Mouse (Mus musculus) inflammation-experienced regulatory T-cells, adult 16 weeks (primary cell): ENCODE results near the gene Zfp768. TPM values are rescaled to one million over a fixed set of nuclear protein-coding genes. Genes with fewer than 3 reads are reported as not detected.

ENCODE experiments used
- polyA plus RNA-seq: library from polyadenylated mRNA; unstranded; fragments of 100-300 nt; shearing (Covaris generic); gene quantifications from one replicate; pipeline ENCODE4 v1.2.1, GENCODE M21; 2017

The Zfp768 gene
- 0.49 TPM for polyA plus RNA-seq

DNA sequence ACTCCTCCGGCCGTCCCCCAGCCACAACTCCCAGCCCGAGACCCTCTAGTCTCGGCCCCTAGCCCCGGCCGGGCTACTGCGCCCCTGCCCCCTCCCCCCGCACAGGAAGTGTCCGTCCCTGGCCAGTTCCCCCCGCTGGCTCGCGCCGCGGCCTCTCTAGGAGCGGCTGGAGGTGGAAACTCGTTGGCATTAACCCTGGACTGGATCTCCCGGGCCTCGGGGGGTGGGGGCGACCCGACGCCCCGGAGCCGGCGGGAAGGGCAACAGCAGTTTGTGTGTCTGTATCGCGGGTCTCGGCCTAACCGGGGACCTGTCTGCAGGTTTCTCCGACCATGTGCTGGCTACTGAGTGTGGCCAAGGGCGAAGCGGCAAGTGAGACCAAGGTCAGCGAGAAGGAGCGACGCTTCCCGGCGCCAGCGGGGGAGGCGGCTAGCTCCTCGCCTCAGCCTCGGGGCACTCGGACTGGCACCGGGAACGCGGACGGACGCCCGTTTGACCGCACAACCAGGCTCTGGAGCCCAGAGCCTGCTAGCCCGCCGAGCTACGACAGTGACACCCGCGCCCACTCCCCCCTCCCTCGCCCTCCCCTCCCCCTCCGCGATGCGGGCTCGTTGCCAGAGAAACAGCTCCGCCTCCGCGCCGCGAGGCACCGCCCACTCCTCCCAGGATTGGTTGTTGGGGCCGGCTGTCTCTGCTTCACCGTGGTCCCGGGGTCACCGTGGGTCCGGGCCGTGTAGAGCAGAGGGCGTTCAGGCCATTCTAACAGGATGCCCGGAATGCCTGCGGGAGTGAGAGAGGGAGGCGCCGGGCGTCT, at the start of gene Zfp768:
TSS of gene Zfp768 (minus strand) at position 78 of the 814 bp plus-strand sequence.

GRCm38 (mm10) chr7:127393157-127393943, 48.0 kb upstream of the Zfp768 start, which contains the start of gene E430018J23Rik:
E430018J23Rik (minus strand) TSS chr7:127393629.

DNA sequence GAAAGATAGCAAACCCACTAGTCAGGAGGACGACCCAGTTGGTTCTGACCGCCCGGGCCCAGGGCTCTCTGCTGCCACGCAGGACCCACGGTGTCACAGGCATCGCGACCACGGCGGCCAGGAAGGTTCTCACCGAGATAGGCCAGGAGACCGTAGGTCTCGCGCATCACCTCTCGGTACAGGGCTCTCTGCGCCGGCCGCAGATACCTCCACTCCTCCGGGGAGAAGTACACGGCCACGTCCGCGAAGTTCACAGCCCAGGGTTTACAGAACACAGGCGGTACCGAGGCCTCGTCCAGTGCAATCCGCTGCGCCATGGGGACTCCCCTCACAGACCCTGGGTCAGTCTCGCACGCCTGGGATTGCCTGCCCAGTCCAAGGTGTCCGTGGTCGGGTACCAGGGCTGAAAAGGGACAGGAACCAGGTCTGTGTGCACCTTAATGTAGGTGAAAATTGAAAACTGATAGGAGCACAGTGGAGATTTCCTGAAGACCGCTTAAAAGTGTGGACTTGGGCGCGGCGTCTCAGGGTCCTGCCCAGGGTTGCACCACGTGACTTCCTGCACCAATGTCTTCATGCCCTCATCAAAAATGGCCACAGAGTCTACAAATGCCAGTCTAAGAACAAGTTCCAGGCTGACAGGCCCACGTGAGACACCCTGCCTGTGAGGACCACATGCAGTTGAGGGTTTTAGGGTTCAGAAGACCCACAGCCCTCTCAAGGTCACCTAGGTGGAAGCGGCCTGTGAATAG, 41.4 kb upstream of the Zfp768 start, which contains the start of gene 9130019O22Rik:
TSS of gene 9130019O22Rik (minus strand) at position 526 of the 752 bp plus-strand sequence.

DNA sequence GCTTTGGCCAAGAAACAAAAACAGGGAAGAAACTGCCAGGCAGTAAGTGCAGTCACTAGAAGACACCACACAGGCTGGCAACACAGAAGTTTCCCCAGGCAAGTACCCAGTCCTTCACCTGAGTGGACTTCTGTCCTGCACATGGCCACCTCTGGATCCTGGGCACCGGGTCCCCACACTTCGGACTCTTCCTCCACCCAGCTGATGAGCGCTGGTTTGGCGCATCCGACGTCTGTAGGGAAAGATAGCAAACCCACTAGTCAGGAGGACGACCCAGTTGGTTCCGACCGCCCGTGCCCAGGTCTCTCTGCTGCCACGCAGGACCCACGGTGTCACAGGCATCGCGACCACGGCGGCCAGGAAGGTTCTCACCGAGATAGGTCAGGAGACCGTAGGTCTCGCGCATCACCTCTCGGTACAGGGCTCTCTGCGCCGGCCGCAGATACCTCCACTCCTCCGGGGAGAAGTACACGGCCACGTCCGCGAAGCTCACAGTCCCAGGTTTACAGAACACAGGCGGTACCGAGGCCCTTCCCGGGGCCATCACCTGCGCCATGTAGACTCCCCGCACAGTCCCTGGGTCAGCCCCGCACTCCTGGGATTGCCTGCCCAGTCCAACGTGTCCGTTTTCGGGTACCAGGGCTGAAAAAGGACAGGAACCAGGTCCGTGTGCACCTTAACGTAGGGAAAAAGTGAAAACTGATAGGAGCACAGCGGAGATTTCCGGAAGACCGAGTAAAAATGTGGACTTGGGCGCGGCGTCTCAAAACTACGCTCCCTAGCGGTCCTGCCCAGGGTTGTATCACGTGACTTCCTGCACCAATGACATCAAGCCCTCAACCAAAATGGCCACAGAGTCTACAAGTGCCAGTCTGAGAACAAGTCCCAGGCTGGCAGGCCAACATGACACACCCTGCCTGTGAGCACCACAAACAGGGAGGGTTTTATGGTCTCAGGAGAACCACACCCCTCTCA, 30.2 kb upstream of the Zfp768 start, which contains the start of gene Zfp747:
TSS of gene Zfp747 (minus strand) at position 780 of the 975 bp plus-strand sequence.

DNA sequence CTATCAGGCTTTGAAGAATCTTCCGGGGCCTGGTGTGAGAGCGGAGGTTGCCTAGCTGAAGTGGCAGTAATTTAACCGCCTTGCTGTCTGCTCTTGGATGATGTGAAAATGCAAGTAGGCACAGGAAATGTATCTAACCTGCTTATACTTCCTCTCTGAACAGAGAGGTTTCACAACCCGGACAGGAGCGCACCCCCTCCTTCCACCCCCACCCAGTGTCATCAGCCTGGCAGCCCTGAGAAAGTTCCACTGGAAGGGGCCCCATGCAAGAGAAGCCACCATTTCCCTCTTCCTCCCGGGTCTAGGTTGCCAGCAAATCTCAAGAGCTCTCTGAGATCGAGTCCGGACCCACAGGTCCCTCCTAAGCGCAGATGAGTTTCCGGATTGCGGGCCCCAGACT, 49.3 kb downstream of the Zfp768 start, which contains the start of gene Itgal:
TSS of gene Itgal (plus strand) at position 163 of the 400 bp plus-strand sequence.

Other genes starting within 250 kb of the Zfp768 start
- 19.6 TPM for gene Qprt, start 223.4 kb downstream of the Zfp768 start, polyA plus RNA-seq
- 78.6 TPM for gene Spn, start 207.8 kb downstream of the Zfp768 start, polyA plus RNA-seq
- gene Cd2bp2, start 149.5 kb downstream of the Zfp768 start, polyA plus RNA-seq, result 89.7 TPM
- gene Tbc1d10b, start 137.1 kb downstream of the Zfp768 start, polyA plus RNA-seq, result 11.7 TPM
- gene Mylpf, start 136.7 kb downstream of the Zfp768 start, polyA plus RNA-seq, result 18.9 TPM
- gene Zfp553, start 112.5 kb downstream of the Zfp768 start, polyA plus RNA-seq, result 26.7 TPM
- 480 TPM for gene Sept1, start 112.5 kb downstream of the Zfp768 start, polyA plus RNA-seq
- 1.8 TPM for gene Zfp771, start 101.3 kb downstream of the Zfp768 start, polyA plus RNA-seq
- 36.1 TPM for gene Dctpp1, start 84.9 kb downstream of the Zfp768 start, polyA plus RNA-seq
- gene Sephs2, start 71.5 kb downstream of the Zfp768 start, polyA plus RNA-seq, result 31.6 TPM
- gene Itgal, start 49.3 kb downstream of the Zfp768 start, polyA plus RNA-seq, result 462 TPM
- 20.8 TPM for gene Zfp747, start 30.5 kb upstream of the Zfp768 start, polyA plus RNA-seq
- 9.6 TPM for gene 9130019O22Rik, start 41.6 kb upstream of the Zfp768 start, polyA plus RNA-seq
- gene E430018J23Rik, start 48.0 kb upstream of the Zfp768 start, polyA plus RNA-seq, result 7.4 TPM
- gene Zfp764, start 61.2 kb upstream of the Zfp768 start, polyA plus RNA-seq, result 15.9 TPM
- 52.8 TPM for gene Zfp688, start 76.5 kb upstream of the Zfp768 start, polyA plus RNA-seq
- 10.1 TPM for gene Zfp689, start 103.6 kb upstream of the Zfp768 start, polyA plus RNA-seq
- 156 TPM for gene Prr14, start 114.0 kb upstream of the Zfp768 start, polyA plus RNA-seq
- gene Fbrs, start 133.6 kb upstream of the Zfp768 start, polyA plus RNA-seq, result 9.0 TPM
- 85.5 TPM for gene Srcap, start 166.4 kb upstream of the Zfp768 start, polyA plus RNA-seq
- 9.0 TPM for gene Gm42715, start 174.0 kb upstream of the Zfp768 start, polyA plus RNA-seq
- gene Tmem265, start 215.8 kb upstream of the Zfp768 start, polyA plus RNA-seq, result 12.7 TPM
- gene Phkg2, start 227.8 kb upstream of the Zfp768 start, polyA plus RNA-seq, result 100 TPM
- 0.95 TPM for gene Ccdc189, start 243.0 kb upstream of the Zfp768 start, polyA plus RNA-seq
- gene Rnf40, start 243.2 kb upstream of the Zfp768 start, polyA plus RNA-seq, result 171 TPM